In genomic region chr2:164454846-164455245, GRCm38 (mm10) we compare ENCODE assay signal across 8 mouse cellular contexts. TPM values are rescaled to one million over a fixed set of nuclear protein-coding genes. Genes with fewer than 3 reads are reported as not detected.
DNase-seq lines count a peak whose midpoint lies in the region; ATAC-seq and TF ChIP-seq lines count a peak whose summit lies in the region.

No protein-coding gene starts in this region.

- H3K36me3 ChIP-seq in hindbrain, embryonic 14.5 days (replicated peaks; ENCODE audit: control insufficient read depth, insufficient read depth), result no peaks in the 10 kb centered on the region

- no peaks in the 10 kb centered on the region for H3K27me3 ChIP-seq in hindbrain, embryonic 14.5 days (ENCODE audit: control insufficient read depth, insufficient read depth, low read length)
- no peaks in the 10 kb centered on the region for H3K27me3 ChIP-seq in cerebellum, adult 2 months (ENCODE audit: control insufficient read depth, insufficient read depth, low read length)

- intact Hi-C loops in heart, postnatal 36 days (cut with DNase I), result no loop called here
- intact Hi-C loops in left cerebral cortex, postnatal 10 days (cut with DNase I), result loop anchor here (2.0 kb wide), 1 partner anchor 38 kb away; no protein-coding TSS in a partner anchor

- 82% methylated on average over 10 of the region's 10 CpGs for WGBS in hindbrain, embryonic 14.5 days
- 45% methylated on average over 10 of the region's 10 CpGs for WGBS in cerebellum, adult 2 months

- H3K27ac ChIP-seq in hindbrain, embryonic 14.5 days, result no peak overlapping the region
- H3K27ac ChIP-seq in cerebellum, adult 2 months (ENCODE audit: insufficient read depth, low read length), result no peak overlapping the region

- no peak overlapping the region for H3K4me3 ChIP-seq in hindbrain, embryonic 14.5 days (replicated peaks; ENCODE audit: low read length)
- H3K4me3 ChIP-seq in cerebellum, adult 2 months (replicated peaks; ENCODE audit: insufficient read depth, low read depth, low read length), result no peak overlapping the region

- no peak overlapping the region for H3K4me2 ChIP-seq in hindbrain, embryonic 14.5 days (replicated peaks)

- DNase-seq in adrenal gland, adult 2 months, result peak; percentile 84
- peak; percentile 84 for DNase-seq in fat pad, adult 2 months (ENCODE audit: extremely low read depth, low read depth, low spot score)
- peak; percentile 81 to 85 for DNase-seq in heart, postnatal 36 days
- peak; percentile 67 to 69 for DNase-seq in left cerebral cortex, postnatal 10 days (ENCODE audit: extremely low spot score in 1 of 2, low spot score in 2 of 2)
- peak; percentile 84 to 90 for DNase-seq in right cerebral cortex, adult 2 months (ENCODE audit: low spot score in 2 of 2)
- DNase-seq in hindbrain, embryonic 14.5 days (ENCODE audit: low spot score), result no peak
- DNase-seq in spleen, adult 18-20 months, result no peak
- no peak for DNase-seq in cerebellum, adult 2 months

- H3K9ac ChIP-seq in hindbrain, embryonic 14.5 days, result no peak overlapping the region

- 0 out of 2 replicates have a peak, but pooled peaks cover 6% of the 10 kb centered on the region for H3K4me1 ChIP-seq in hindbrain, embryonic 14.5 days (replicated peaks; ENCODE audit: control insufficient read depth, insufficient read depth, low read length)
- H3K4me1 ChIP-seq in cerebellum, adult 2 months (ENCODE audit: control insufficient read depth, insufficient read depth, low read length), result no peaks in the 10 kb centered on the region

- H3K9me3 ChIP-seq in hindbrain, embryonic 14.5 days (ENCODE audit: control insufficient read depth, low read length), result no peaks in the 10 kb centered on the region

- no peak for ATAC-seq in hindbrain, embryonic 14.5 days (ENCODE audit: low FRiP score)

- no peak for TF ChIP-seq CTCF in cerebellum, adult 2 months (IDR thresholded peaks at IDR 0.05; ENCODE audit: borderline replicate concordance, insufficient read depth, low read depth, low read length)

- TF ChIP-seq POLR2A in cerebellum, adult 2 months (IDR thresholded peaks at IDR 0.05; ENCODE audit: borderline replicate concordance, insufficient read depth, low read length), result no peak

RNA-seq across cellular contexts. Expression of gene Sys1, which starts 1.9 kb away (rescaled TPM):
- 10 to 100 TPM; 24.5 to 34.0 TPM for total RNA-seq in adrenal gland, adult 2 months (2021)
- polyA plus RNA-seq in adrenal gland, adult 2 months (2012; rRNA removed), result 299 and 335 TPM in 2 replicates
- total RNA-seq in heart, postnatal 36 days (2021), result 10 to 100 TPM; 23.0 to 24.6 TPM
- 10 to 100 TPM; 40.9 to 41.8 TPM for total RNA-seq in left cerebral cortex, postnatal 10 days (2021)
- 87.1 and 92.6 TPM in 2 replicates for polyA plus RNA-seq in hindbrain, embryonic 14.5 days (2014; fragmentation: Nextera tagmentation; extraction: Ambion mirVana)
- polyA plus RNA-seq in cerebellum, adult 2 months (2012; rRNA removed), result 73.7 and 75.4 TPM in 2 replicates

RNA-seq across cellular contexts. Expression of gene Gm20458, which starts 5.9 kb away (rescaled TPM):
- 1 to 10 TPM; 3.9 to 9.6 TPM for total RNA-seq in adrenal gland, adult 2 months (2021)
- polyA plus RNA-seq in adrenal gland, adult 2 months (2012; rRNA removed), result 9.6 and 18.9 TPM in 2 replicates
- total RNA-seq in heart, postnatal 36 days (2021), result 1 to 10 TPM; 7.6 to 7.7 TPM
- total RNA-seq in left cerebral cortex, postnatal 10 days (2021), result 1 to 10 TPM; 2.2 to 6.0 TPM
- polyA plus RNA-seq in hindbrain, embryonic 14.5 days (2014; fragmentation: Nextera tagmentation; extraction: Ambion mirVana), result 8.6 and 10.0 TPM in 2 replicates
- 16.7 and 21.0 TPM in 2 replicates for polyA plus RNA-seq in cerebellum, adult 2 months (2012; rRNA removed)

RNA-seq across cellular contexts. Expression of gene Sdc4, which starts 11.2 kb away (rescaled TPM):
- total RNA-seq in adrenal gland, adult 2 months (2021), result 100 to 1,000 TPM; 123 to 151 TPM
- 23.3 and 23.5 TPM in 2 replicates for polyA plus RNA-seq in adrenal gland, adult 2 months (2012; rRNA removed)
- 10 to 100 TPM; 20.6 to 20.7 TPM for total RNA-seq in heart, postnatal 36 days (2021)
- total RNA-seq in left cerebral cortex, postnatal 10 days (2021), result 10 to 100 TPM; 35.9 to 56.8 TPM
- 6.8 and 9.3 TPM in 2 replicates for polyA plus RNA-seq in hindbrain, embryonic 14.5 days (2014; fragmentation: Nextera tagmentation; extraction: Ambion mirVana)
- 65.7 and 69.5 TPM in 2 replicates for polyA plus RNA-seq in cerebellum, adult 2 months (2012; rRNA removed)

RNA-seq across cellular contexts. Expression of gene Trp53tg5, which starts 18.7 kb away (rescaled TPM):
- not detected for total RNA-seq in adrenal gland, adult 2 months (2021)
- polyA plus RNA-seq in adrenal gland, adult 2 months (2012; rRNA removed), result not detected in 2 replicates
- total RNA-seq in heart, postnatal 36 days (2021), result not detected
- not detected for total RNA-seq in left cerebral cortex, postnatal 10 days (2021)
- polyA plus RNA-seq in hindbrain, embryonic 14.5 days (2014; fragmentation: Nextera tagmentation; extraction: Ambion mirVana), result 0.28 TPM in 1 of 2 replicates, not detected in the other
- not detected in 2 replicates for polyA plus RNA-seq in cerebellum, adult 2 months (2012; rRNA removed)

RNA-seq across cellular contexts. Expression of gene Dbndd2, which starts 31.1 kb away (rescaled TPM):
- 1 to 10 TPM; 5.5 to 7.0 TPM for total RNA-seq in adrenal gland, adult 2 months (2021)
- polyA plus RNA-seq in adrenal gland, adult 2 months (2012; rRNA removed), result 20.8 and 30.7 TPM in 2 replicates
- 10 to 100 TPM; 14.3 to 15.8 TPM for total RNA-seq in heart, postnatal 36 days (2021)
- total RNA-seq in left cerebral cortex, postnatal 10 days (2021), result 10 to 100 TPM; 75.5 to 77.3 TPM
- polyA plus RNA-seq in hindbrain, embryonic 14.5 days (2014; fragmentation: Nextera tagmentation; extraction: Ambion mirVana), result 13.8 and 14.4 TPM in 2 replicates
- 428 and 462 TPM in 2 replicates for polyA plus RNA-seq in cerebellum, adult 2 months (2012; rRNA removed)

Comparison
In these comparisons a context has a peak if more than half of its experiments do, and no peak if none do; other contexts are left out.
1. DNase-seq: peak in adrenal gland, adult 2 months (single experiment), fat pad, adult 2 months (single experiment), heart, postnatal 36 days (2 of 2), left cerebral cortex, postnatal 10 days (2 of 2) and right cerebral cortex, adult 2 months (2 of 2); none in hindbrain, embryonic 14.5 days (single experiment), spleen, adult 18-20 months (0 of 2) and cerebellum, adult 2 months (0 of 2).